Mouse (Mus musculus): Measurements from ENCODE around the gene Zbtb38. TPM values are rescaled to one million over a fixed set of nuclear protein-coding genes. Genes with fewer than 3 reads are reported as not detected.
"Not testable (repeated sequence)": the region's sequence is repeated elsewhere in the genome, so short reads cannot be mapped to it uniquely, and the experiment has no call there.

Gene Zbtb38
- total RNA-seq, 2 experiments from 2014 or later: 17.4 to 21.1 TPM

GRCm38 (mm10) chr9:96690461-96690863 lies 62.2 kb downstream of the Zbtb38 start:
- ATAC-seq (replicated peaks; ENCODE audit: low FRiP score, low TSS enrichment, poor library complexity, severe bottlenecking): no peak

DNA sequence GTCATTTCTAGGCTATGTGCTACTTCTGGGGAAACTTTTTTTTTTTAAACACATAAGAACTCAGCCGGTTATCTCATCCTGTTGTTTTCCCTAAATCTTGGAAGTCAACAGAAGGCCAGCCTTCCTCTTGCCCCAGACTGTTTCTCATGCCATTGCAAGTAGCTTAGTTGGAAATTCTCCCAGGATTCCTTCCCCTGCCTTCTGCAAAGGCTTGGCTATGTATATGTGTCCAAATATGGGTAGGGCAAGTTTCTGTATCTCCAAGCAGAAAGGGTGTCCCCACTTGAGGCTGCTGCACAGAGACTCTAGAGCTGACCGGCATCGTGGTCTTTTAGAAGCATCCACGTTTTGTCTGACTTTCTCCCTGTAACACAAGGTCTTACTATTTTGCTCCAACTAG lies 63.6 kb downstream of the Zbtb38 start:
- ATAC-seq (replicated peaks; ENCODE audit: low FRiP score, low TSS enrichment, poor library complexity, severe bottlenecking): no peak

DNA sequence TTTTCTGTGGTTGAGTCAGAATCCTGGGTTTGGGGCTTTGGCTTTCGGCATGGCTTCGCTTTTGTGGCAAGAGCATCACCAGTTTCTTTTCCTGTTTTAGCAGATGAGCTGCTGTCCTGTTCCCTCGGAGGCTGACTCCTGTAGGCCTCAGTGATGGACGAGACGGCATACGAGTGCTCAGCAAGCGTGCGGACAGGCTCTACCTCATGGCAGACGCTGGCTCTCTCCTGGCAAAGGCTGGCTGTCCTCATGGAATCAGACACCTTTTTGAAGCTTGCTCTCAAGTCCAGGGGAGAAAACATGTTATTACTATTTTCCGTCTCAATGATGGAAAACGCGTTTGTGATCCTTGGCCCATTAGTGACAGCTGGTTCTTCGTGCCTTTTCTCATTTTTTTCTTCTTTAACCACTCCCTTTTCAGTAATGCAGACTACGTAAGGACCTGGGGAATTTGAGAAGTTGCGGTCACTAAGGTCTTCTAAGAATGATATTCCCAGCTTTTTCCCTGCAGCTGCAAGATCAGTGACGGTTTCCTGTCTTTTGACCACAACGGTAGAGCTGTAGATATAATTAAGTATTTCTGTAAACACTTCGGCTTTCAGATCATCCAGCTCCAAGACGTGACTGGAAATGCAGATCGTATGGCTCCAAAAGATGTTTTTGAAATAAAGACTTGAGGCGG lies 64.3 kb downstream of the Zbtb38 start:
- no peak for ATAC-seq (replicated peaks; ENCODE audit: low FRiP score, low TSS enrichment, poor library complexity, severe bottlenecking)

GRCm38 (mm10) chr9:96687591-96688186 lies 64.9 kb downstream of the Zbtb38 start:
- no peak for ATAC-seq (replicated peaks; ENCODE audit: low FRiP score, low TSS enrichment, poor library complexity, severe bottlenecking)

DNA sequence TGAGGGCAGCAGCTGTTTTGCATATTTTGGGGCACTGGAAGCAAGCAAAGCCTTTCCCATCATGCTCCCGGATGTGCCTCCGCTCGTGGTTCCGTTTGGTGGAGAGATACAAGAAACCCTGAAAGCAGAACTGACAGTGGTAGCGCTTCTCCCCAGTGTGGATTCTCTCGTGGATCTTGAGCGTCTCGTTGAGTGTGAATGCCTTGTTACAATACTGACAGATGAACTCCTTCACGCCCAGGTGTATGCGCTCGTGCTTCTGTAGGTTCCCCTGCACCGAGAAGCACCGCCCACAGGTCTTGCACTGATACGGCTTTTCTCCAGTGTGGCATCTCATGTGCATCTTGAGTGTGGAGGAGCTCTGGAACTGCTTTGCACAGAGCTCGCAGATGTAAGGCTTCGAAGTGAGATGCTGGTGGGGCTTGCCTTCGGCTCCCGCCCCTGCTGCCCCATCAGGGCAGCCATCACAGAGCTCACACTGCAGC lies 67.0 kb downstream of the Zbtb38 start:
- no peak for ATAC-seq (replicated peaks; ENCODE audit: low FRiP score, low TSS enrichment, poor library complexity, severe bottlenecking)

DNA sequence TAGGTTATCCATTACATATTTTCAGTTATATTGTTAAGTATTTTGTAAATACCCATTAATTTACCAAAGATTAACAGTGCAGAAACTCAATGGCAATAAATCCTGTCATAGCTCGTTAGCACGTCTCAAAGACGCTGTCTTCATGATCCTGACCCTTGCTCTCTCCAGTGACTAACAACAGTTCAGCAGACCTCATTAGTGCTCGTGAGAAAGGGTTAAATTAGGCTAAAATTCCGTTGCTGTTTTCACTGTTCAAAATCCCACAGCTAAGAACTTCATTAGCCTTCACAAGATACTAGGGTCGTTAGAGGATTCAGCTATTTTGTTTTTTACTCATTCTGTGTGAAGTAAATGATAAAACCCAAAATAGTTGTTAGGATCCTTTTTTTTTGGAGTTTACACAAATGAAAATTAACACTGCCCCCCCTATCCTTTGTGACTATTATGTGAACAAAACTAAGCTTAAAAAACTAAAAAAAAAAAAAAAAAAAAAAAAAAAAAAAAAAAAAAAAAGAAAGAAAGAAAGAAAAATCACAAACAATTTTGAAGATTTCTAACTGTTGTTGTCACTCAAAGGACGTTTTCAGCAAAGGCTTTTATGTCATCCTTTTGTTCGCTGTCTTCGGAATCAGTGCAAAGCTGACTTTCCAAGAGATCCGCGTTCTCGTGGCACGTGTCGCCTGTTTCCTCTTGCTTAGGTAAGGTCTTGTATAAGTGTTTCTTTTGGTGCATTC lies 67.6 kb downstream of the Zbtb38 start:
- ATAC-seq (replicated peaks; ENCODE audit: low FRiP score, low TSS enrichment, poor library complexity, severe bottlenecking): no peak

DNA sequence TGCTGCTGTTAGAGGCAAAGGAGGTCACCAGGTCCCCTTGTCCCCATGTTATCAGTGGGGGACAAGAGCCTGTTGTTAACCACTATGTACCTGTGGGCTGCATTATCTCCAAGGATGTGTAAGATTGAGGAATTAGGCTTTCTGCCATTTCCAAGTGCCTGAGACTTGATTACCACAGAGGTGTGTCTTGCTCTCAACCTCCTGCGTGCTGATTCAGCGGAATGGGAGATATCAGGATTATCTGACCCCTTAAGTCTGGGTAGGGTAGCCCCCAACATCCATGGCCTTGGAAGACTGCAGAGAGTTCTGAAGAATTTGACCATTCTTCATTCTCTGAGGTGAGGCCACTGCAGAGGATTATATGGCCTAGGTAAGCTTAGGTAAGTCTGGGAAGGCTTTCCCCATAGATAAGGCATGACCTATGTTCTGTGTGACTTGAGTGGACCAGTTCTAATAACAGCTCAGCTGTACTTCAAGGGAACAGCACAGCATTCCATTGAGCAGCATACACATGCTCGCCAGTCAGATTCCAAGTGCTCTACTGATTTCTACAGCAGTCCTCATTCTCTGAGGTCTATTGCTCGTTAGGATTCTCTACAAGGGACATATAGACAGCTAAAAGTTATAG lies 68.4 kb downstream of the Zbtb38 start:
- peak; percentile 26; the same call in 1 of the 2 replicates for ATAC-seq (replicated peaks; ENCODE audit: low FRiP score, low TSS enrichment, poor library complexity, severe bottlenecking)

DNA sequence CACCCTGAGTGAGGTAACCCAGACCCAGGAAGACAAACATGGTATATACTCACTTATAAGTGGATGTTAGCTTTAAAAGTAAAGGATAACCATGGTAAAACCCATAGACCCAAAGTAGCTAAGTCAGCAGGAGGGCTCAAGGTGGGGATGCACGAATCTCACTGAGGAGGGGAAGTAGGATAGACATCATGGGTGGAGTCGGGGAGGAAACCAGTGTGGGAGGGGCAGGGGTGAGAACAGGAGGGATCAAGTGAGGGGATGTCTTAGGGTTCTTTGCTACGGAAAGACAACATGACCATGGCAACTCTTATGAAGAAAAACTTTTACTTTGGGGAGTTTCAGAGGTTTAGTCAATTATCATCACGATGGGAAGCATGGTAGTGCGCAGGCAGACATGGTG lies 74.0 kb downstream of the Zbtb38 start:
- no peak for ATAC-seq (replicated peaks; ENCODE audit: low FRiP score, low TSS enrichment, poor library complexity, severe bottlenecking)

DNA sequence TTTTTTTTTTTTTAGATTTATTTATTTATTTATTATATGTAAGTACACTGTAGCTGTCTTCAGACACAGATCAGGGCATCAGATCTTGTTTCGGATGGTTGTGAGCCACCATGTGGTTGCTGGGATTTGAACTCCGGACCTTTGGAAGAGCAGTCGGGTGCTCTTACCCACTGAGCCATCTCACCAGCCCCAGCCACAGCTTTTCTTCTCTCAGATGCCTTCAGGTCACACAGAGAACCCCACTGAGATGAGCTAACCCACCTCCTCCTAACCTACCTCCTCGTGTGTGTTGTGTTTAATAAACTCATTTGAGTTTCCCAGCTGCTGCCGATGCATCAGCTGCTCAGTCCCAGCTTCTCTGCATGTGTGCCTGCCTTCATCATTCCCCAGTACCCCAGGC lies 74.9 kb downstream of the Zbtb38 start:
- ATAC-seq (replicated peaks; ENCODE audit: low FRiP score, low TSS enrichment, poor library complexity, severe bottlenecking): not testable (repeated sequence)

- ATAC-seq (replicated peaks; ENCODE audit: low FRiP score, low TSS enrichment, poor library complexity, severe bottlenecking): no peak
Measured at GRCm38 (mm10) chr9:96676671-96677070, 76.0 kb downstream of the Zbtb38 start.

DNA sequence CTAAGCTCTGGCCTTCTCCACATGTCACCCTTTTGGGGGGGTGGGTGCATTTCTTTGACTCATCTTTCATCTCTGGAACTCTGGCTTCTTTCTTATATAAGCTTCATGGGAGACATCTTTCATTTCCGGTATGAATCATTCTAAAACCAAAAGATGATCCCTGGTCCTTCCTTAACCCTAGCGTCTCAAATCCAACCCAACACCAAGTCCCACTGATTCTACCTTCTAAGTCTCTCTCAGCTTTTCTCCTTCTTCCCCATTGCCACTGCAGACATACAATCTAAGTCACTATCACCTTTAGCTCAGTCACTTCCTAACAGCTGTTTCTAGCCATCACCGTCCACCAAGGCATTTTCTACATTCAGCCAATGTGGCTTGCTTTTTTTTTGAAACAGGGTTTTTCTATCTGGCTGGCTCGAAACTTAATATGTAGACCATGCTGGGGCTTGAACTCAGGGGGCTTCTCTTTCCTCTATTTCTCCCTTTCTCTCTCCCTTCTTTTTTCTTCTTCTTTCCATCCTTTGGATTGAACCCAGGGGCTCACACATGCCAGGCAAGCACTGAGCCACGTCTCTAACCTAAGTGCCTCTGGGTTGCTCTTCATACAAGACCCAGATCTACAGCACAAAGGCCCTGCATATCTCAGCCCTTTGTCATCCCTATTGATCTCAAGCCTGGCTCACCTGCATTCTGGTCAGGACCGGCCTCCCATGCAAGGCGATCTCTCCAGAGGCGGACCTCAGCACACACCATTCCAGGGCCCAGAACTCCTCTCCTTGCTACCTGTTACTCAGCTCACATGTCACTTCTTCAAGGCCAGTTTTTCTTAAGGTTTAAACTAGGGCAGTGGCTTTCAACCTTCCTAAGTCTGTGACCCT lies 76.6 kb downstream of the Zbtb38 start:
- ATAC-seq (replicated peaks; ENCODE audit: low FRiP score, low TSS enrichment, poor library complexity, severe bottlenecking): no peak

DNA sequence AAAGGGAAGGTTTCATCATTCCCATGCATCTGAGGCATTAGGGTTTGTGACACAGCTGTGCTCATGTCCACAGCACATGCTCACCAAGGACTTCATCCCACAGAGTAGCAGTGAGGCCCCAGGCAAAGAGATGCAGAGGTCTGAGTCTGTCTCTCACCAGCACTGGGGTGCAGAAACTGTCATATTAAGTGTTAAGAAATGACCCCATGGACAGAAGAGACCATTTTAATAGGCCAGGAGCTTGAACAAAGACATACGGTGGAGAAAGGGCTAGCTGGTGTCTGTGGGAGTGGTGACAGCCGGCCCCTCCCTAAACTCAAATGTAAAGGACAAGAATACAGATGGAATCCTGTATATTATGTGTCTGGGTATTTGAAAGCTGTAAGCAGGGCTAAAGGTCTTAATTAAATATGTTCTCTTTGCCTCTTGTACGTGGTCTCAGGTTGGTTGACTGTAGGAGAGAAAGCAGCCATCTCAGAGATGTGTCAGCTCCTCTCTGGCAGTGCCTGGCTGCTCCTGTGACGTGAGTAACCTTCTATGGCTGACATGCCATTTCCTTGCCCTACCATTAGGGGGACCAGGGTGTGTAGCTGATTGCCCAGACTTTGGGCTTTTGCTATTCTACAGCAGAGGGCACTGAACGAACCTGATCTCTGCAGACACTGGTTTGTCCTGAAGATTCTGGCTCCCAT lies 77.4 kb downstream of the Zbtb38 start:
- peak; percentile 97 for ATAC-seq (replicated peaks; ENCODE audit: low FRiP score, low TSS enrichment, poor library complexity, severe bottlenecking)

DNA sequence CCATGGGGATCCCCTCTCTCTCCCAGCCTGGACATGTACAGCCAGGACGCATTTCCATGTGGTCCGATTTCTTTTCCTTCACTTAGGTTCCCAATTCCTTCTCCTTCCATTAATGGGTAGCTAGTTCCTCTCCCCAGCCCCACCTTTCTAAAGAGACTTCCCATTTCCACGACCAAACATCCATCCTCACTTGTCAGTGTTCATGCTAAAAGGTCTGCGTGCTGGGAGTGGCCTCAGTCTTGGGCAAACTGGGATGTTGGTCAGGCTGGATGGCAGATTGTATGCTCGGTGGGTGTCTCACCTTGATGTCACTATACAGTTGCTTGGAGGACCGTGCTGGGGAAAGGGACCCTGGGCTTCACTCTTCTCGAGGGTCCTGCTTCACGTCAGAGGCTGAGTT lies 78.3 kb downstream of the Zbtb38 start:
- ATAC-seq (replicated peaks; ENCODE audit: low FRiP score, low TSS enrichment, poor library complexity, severe bottlenecking): no peak

- ATAC-seq (replicated peaks; ENCODE audit: low FRiP score, low TSS enrichment, poor library complexity, severe bottlenecking): no peak
Measured at GRCm38 (mm10) chr9:96672466-96672865, 80.2 kb downstream of the Zbtb38 start.

DNA sequence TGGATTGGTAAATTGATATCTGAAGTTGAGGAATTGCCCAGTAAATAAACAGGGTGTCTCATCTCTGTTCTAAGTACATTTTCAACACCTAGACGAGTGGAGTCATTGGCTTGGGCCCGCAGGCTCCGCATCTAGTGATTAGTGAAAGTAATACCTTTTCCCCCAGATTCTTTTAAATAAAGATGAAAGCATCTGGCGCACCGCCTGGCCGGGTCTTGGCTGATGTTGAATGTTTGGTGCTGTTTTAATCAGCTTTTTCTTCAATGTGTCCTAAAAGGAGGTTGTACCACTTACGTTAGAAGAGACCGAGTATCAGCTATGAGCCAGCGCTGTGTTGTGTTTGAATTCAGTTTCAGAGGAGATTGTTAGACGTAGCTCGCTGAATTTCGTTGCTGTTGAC lies 81.4 kb downstream of the Zbtb38 start:
- no peak for ATAC-seq (replicated peaks; ENCODE audit: low FRiP score, low TSS enrichment, poor library complexity, severe bottlenecking)

- peak; percentile 100 for ATAC-seq (replicated peaks; ENCODE audit: low FRiP score, low TSS enrichment, poor library complexity, severe bottlenecking)
Measured at GRCm38 (mm10) chr9:96669877-96670276, 82.8 kb downstream of the Zbtb38 start.

DNA sequence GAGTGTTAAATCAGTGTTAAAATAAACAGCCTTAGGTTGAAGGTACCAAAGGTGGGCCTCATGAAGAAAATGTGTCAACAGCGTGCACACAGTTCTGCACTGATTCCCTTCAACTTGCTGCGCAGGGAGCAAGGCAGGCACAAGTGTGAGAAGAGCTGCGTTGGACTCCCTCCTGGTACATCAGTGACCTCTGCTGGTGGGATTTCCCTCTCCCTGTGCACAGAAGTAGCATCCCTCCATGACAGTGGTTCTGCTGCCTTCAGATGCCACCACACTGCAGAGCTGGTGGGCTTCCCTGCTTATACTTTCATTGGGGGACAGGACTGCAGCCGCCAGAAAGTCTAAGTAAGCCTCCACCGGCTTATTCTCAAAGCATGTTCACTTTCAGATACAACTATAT lies 84.0 kb downstream of the Zbtb38 start:
- ATAC-seq (replicated peaks; ENCODE audit: low FRiP score, low TSS enrichment, poor library complexity, severe bottlenecking): peak; percentile 55

- no peak for ATAC-seq (replicated peaks; ENCODE audit: low FRiP score, low TSS enrichment, poor library complexity, severe bottlenecking)
Measured at GRCm38 (mm10) chr9:96660510-96661244, 92.0 kb downstream of the Zbtb38 start.

Data from megakaryocyte-erythroid progenitor cell, adult 5-6 weeks (primary cell).